Mouse (Mus musculus): ENCODE measurements at regions not wholly inside any gene's neighbourhood (a gene's known extent, or its start where the extent isn't known, plus 50 kb on each side); places are given as distances from the start of the nearest gene placed in this dataset.
"Not testable (repeated sequence)": the region's sequence is repeated elsewhere in the genome, so short reads cannot be mapped to it uniquely, and the experiment has no call there.

GRCm38 (mm10) chr11:22573166-22573565 is 61.3 kb downstream of the Tmem17 start:
- DNase-seq (ENCODE audit: low spot score in 2 of 2) = no peak

GRCm38 (mm10) chr11:22573802-22574201 is 61.9 kb downstream of the Tmem17 start:
- DNase-seq (ENCODE audit: low spot score in 2 of 2) = no peak

DNA sequence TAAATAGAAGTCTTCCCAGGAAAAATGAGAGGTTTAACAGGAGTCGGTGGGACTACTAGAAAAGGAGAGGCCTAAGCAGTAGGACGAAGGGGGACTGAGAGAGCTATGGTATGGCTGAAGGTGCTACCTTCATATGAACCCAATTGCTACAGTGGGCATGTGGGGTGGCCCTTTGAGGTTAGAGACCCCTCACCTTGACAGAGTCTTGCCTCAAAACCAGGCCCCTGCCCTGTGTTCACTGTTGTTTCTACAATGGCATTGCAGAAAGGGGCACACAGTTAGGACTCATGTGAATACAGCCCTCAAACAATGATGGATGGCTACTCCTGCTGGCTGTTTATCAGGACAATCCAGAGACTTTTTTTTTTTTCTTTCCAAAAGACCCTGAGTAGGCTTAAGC is 62.6 kb downstream of the Tmem17 start:
- DNase-seq (ENCODE audit: low spot score in 2 of 2) = no peak

DNA sequence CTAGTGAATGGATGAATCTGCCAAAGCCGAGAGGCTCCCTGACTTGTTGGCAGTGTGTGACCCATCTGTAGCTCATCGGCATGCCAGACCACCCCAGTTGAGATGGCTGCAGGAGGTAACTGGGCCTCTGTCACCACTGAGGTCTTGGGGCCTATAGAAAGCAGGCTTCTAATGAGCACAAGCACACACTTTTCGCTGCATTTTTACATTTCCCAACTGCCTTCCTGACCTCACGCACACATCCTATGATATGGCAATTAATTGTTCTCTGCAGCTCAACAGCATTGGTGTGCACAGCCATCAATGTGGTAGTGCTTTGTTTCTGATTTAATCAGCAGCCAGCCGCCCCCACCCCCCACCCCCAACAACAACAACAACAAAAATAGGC is 72.2 kb downstream of the Tmem17 start:
- DNase-seq (ENCODE audit: low spot score in 2 of 2) = no peak

DNA sequence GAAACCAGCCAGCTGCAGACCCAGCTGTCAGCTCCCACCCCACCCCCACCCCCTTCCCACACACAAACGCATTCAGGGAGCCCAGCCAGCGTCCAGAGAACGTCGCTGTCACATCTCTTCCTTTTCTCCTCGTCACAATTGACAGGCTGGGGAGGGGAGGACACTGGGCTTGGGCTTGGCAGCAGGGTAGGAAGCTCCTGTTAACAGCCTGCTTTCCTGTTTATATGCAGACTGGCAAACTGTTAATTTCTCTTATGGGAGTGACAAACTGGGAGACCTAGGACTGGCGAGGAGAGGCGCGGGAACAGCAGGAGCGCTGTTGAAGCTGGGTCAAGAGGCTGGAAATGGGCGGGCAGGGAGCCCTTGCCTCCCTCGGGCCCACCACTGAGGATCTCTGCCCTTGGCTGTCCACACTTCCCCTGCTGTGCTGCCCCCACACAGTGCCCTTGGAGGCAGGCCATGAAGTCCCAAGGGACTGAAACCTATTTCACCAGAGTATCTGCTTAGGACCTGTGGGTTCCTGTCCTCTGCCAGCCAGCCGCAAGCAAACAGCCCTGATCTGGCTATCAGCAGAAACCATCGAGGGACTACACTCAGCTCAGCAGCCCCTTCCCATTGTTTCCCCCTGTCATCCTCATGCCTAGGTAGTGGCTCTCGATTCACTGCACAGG is 72.7 kb downstream of the Tmem17 start:
- DNase-seq (ENCODE audit: low spot score in 2 of 2) = no peak

GRCm38 (mm10) chr11:22587691-22588241 is 75.9 kb downstream of the Tmem17 start:
- DNase-seq (ENCODE audit: low spot score in 2 of 2) = no peak

DNA sequence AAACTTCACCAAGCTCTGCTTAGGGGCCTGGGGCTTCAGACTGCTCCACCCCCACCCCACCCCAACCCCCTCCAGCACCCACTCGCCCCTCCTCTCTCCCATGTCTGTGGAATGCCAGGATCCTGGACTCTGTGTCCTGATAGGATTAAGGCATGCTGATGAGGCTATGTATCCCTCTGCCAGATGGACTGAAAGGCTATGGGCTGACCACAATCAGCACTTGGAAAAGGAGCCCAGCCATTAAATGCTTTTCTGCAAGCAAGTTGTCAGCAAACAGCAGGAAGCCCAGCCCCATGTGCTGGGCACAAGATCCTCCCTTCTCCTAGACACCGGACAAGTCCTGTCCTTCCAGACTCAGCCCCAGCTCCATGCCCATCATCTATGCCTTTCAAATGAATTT is 76.7 kb downstream of the Tmem17 start:
- peak in 1 of 2 experiments; percentile 41 for DNase-seq (ENCODE audit: low spot score in 2 of 2)

DNA sequence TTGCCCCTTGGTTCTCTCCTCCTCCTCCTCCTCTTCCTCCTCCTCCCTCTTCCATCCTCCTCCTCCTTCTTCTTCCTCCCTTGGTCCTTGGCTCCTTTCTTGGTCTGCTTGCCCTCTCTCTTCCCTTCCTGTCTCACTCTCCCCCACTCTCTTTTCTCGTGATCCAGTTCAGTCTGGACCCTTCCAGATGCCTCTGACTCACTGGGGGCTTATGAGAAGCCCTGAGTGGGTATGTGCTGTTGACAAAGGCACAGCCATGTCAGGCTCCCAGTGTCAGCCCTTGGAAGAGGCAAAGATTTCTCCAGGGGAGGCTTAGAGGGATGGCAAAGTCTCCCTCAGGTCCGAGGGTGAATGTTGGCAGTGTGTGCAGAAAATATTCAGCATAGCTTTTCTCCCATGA is 78.0 kb downstream of the Tmem17 start:
- no peak for DNase-seq (ENCODE audit: low spot score in 2 of 2)

DNA sequence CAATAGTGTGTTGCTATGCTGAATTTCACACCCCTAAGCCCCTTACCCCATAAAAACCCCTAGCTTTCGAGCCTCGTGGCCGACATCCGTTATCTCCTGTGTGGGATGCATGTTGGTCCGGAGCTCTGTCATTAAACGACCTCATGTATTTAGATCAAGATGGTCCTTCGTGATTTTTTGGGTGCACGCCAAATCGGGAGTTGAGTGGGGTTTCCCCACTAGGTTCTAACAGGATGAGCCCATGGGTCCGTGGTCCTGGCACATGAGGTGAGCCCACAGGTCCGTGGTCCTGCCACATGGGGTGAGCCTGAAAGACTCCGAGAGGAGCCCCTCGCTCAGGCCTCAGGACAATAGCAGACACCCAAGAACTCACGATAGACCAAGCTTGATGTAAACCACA is 79.2 kb downstream of the Tmem17 start:
- not testable (repeated sequence) for DNase-seq (ENCODE audit: low spot score in 2 of 2)

- DNase-seq (ENCODE audit: low spot score in 2 of 2) = no peak
These were observed 80.8 kb downstream of the Tmem17 start for GRCm38 (mm10) chr11:22592706-22593105.

DNA sequence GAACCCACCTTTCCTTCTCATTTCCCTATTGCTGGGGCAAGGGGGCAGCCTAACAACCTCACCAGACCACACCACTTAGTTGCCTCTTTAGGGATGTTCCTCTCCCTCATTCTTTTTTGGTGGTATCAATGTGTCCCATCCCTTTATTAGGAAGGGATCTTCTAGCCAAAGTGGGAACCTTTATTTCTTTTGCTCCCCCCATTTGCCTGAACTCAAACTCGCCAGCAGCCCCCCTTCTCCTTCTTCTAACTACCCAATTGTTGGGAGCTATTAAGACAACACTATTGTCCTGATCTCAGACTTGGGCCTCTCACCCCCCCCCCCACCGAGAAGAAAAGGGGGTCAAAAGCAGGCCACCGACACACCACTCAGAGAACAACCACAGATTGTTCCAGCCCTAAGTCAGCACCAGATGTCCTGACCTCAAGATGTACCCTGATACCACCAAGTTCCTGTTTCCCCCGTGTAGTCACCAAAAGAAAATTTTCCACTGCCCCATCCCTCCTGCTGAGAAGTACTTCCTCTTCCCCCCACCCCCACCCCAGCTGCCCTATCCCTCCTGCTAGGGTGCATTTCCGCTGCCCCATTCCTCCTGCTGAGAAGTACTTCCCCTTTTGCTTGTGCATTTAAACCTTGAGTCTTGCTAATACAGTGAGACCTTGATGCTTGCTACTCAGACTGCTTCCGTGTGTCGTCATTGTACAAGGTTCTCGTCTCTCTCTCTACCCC is 84.4 kb downstream of the Tmem17 start:
- DNase-seq (ENCODE audit: low spot score in 2 of 2) = no peak

DNA sequence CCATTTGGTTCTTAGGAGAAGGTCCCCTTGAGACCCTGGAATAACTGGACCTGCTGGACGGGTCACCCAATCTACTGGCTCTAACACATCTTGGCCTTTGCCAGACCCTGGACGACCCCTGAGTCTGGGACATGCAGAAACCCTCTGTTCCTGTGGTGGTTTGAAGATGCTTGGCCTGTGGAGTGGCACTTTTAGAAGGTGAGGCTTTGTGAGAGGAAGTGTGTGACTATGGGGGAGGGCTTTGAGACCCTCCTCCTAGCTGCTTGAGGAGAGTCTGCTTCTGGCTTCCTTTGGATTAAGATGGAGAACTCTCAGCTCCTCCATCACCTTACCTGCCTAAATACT is 84.9 kb downstream of the Tmem17 start:
- no peak for DNase-seq (ENCODE audit: low spot score in 2 of 2)

- DNase-seq (ENCODE audit: low spot score in 2 of 2) = no peak
These were observed 88.5 kb downstream of the Tmem17 start for GRCm38 (mm10) chr11:22600370-22600769.

GRCm38 (mm10) chr11:22601977-22602376 is 90.1 kb downstream of the Tmem17 start:
- no peak for DNase-seq (ENCODE audit: low spot score in 2 of 2)

DNA sequence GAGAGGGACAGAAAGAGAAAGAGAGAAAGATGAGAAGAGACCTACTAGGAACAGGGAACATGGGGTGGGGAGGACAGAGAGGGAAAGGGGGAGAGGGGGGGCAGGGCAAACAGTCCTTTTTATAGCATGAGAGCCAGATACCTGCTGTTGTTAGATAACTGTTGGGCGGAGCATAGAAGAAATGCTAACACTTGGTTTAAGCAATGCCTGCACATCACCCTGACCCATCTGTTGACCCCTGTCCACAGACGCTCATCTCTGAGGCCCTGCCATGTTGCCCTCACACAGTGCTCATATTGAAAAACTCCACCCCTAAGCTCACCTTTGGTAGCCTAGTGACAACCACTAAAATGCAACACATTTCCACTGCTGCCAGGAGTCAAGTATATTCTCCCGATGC is 90.7 kb downstream of the Tmem17 start:
- no peak for DNase-seq (ENCODE audit: low spot score in 2 of 2)

- no peak for DNase-seq (ENCODE audit: low spot score in 2 of 2)
These were observed 91.5 kb downstream of the Tmem17 start for GRCm38 (mm10) chr11:22603397-22603796.

GRCm38 (mm10) chr11:22606380-22606779 is 94.5 kb downstream of the Tmem17 start:
- DNase-seq (ENCODE audit: low spot score in 2 of 2) = no peak

GRCm38 (mm10) chr11:22607645-22608044 is 95.8 kb downstream of the Tmem17 start:
- no peak for DNase-seq (ENCODE audit: low spot score in 2 of 2)

- DNase-seq (ENCODE audit: low spot score in 2 of 2) = no peak
These were observed 97.1 kb downstream of the Tmem17 start for GRCm38 (mm10) chr11:22608945-22609344.

DNA sequence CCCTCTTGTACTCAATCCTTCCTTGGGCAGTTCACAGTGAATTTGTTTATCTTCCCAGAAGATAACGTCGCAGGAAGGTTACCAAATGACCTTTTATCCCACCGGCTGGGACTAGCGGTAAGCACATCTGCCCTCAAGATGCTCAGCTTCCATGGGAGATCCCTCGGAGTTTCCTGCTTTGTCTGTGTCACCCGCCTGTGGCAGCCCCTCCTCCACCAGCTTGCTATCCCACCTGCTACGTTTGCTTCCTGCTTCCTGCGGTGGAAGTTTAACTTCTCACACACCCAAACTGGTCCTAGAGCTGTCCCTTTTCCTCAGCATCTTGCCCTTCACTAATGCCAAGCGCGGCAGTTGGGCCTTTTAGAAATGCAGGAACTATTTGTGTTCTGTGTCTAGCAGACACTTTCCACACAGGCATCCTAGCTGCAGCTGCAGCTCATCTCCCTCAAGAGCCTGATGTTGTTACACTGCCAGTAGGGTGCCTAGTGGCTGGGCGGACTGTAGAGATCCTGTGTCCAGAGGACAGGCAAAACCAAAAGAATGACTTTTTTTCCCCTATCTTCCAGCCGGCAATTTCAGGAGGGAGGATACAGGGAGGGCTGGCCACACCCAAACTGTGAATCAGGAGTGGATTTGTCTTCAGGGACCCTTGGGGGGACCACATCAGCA is 98.7 kb downstream of the Tmem17 start:
- no peak for DNase-seq (ENCODE audit: low spot score in 2 of 2)

- DNase-seq (ENCODE audit: low spot score in 2 of 2) = no peak
These were observed 99.4 kb downstream of the Tmem17 start for GRCm38 (mm10) chr11:22611102-22611869.

GRCm38 (mm10) chr11:22613500-22613899 is 101.6 kb downstream of the Tmem17 start:
- DNase-seq (ENCODE audit: low spot score in 2 of 2) = no peak

Data from urinary bladder, postnatal 4 days (tissue).